Mouse (Mus musculus) liver, embryonic 14.5 days (tissue): ENCODE results near the gene Neu3. TPM values are rescaled to one million over a fixed set of nuclear protein-coding genes. Genes with fewer than 3 reads are reported as not detected.

ENCODE experiments used
- ATAC-seq: fragments of 200-750 bp; cut with Nextera tagmentation; 2 replicates; pipeline ENCODE4 v1.8.0; 2017; ENCODE audit warnings: moderate number of reproducible peaks, mild to moderate bottlenecking, moderate library complexity; ENCODE audit not compliant: insufficient read depth
- DNase-seq, 3 experiments: peaks; one replicate each; pipeline ENCODE4 v3.0.0-alpha.2; 2012 to 2013; ENCODE audit warnings: low read depth in 3 of 3, low spot score in 3 of 3
- H3K27ac ChIP-seq: fragments of 300-500 bp; sonication (generic); 2 replicates; pipeline ENCODE4 v1.5.1; 2014; ENCODE audit warnings: moderate library complexity, mild to moderate bottlenecking, control low read depth, inconsistent platforms
- H3K27me3 ChIP-seq: fragments of 300-500 bp; sonication (generic); 2 replicates; pipeline ENCODE4 v1.6.1; 2014; ENCODE audit warnings: mild to moderate bottlenecking, low read length, moderate library complexity; ENCODE audit not compliant: control insufficient read depth, insufficient read depth
- H3K36me3 ChIP-seq: fragments of 300-500 bp; sonication (generic); replicated peaks from 2 replicates; pipeline ENCODE4 v1.6.1; 2014; ENCODE audit warnings: low read depth; ENCODE audit not compliant: control insufficient read depth, insufficient read depth
- H3K4me1 ChIP-seq, 2 experiments: fragments of 200-500 bp in 1 of 2; fragments of 300-500 bp in 1 of 2; sonication (generic) in 1 of 2; replicated peaks; 2 replicates each; pipeline ENCODE4 v1.6.1; 2012 to 2014; ENCODE audit warnings: antibody characterized with exemption in 1 of 2, inconsistent platforms in 1 of 2, low read length in 1 of 2; ENCODE audit not compliant: control insufficient read depth in 2 of 2, insufficient read depth in 2 of 2
- H3K4me2 ChIP-seq: fragments of 300-500 bp; sonication (generic); 2 replicates; pipeline ENCODE4 v1.6.1; 2014; ENCODE audit warnings: low read depth, mild to moderate bottlenecking, control low read depth, moderate library complexity
- H3K4me3 ChIP-seq, 2 experiments: fragments of 200-500 bp in 1 of 2; fragments of 300-500 bp in 1 of 2; sonication (generic) in 1 of 2; 2 replicates each; pipeline ENCODE4 v1.5.1; 2012 to 2014; ENCODE audit warnings: low read depth in 2 of 2, low read length in 2 of 2, mild to moderate bottlenecking in 2 of 2, control low read depth in 1 of 2, inconsistent platforms in 1 of 2, moderate library complexity in 1 of 2; ENCODE audit not compliant: insufficient read depth in 1 of 2
- H3K9ac ChIP-seq: fragments of 300-500 bp; sonication (generic); replicated peaks from 2 replicates; pipeline ENCODE4 v1.6.1; 2014; ENCODE audit warnings: mild to moderate bottlenecking, control low read depth, moderate library complexity
- H3K9me3 ChIP-seq: fragments of 300-500 bp; sonication (generic); 2 replicates; pipeline ENCODE4 v1.6.1; 2016; ENCODE audit warnings: low read length, mixed read lengths; ENCODE audit not compliant: control insufficient read depth
- CTCF ChIP-seq: IDR thresholded peaks from 2 replicates; pipeline ENCODE4 v1.5.1; 2016; ENCODE audit warnings: antibody characterized with exemption, low read depth, control low read depth
- EP300 ChIP-seq: IDR thresholded peaks from 2 replicates; pipeline ENCODE4 v1.6.1; 2016; ENCODE audit warnings: antibody characterized with exemption, low read depth
- WGBS: fragments of 180-500 bp; shearing (Covaris S2); extraction: QIAGEN DNeasy Blood & Tissue Kit; methylation state at CpG from one replicate; pipeline ENCODE4 v1.1.7; 2014; ENCODE audit not compliant: insufficient replicate concordance; 5-methylcytosine and 5-hydroxymethylcytosine counted together
- polyA plus RNA-seq, 2 experiments: library from polyadenylated mRNA; depleted of rRNA in 1 of 2; stranded (reverse) in 1 of 2; unstranded in 1 of 2; fragments of >200 nt; fragmentation: Nextera tagmentation in 1 of 2; extraction: Ambion mirVana in 1 of 2; gene quantifications; 2 replicates each; pipeline versions ENCODE4 v1.2.1 to v1.2.3; 2012 to 2014

The Neu3 gene
- polyA plus RNA-seq, 2 experiments = 2.9 to 4.1 TPM

DNA sequence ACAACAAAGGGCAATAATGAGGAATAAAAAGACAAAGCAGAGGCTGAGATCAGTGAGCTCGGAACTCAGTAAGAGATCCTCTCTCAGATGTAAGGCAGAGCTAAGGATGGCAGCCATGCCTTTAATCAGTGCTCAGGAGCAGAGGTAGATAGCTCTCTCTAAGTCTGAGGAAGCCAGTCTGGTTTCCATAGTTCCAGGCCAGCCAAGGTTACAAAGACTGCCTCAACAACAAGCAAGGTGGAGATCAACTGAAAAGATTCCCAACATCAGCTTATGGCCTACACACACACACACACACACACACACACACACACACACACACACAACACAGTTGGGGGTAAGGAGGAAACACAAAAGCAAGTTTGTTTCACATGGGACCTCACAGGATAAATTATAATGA lies 22.9 kb upstream of the Neu3 start:
- no peak for ATAC-seq
- Histone ChIP-seq H3K27me3 (no peaks in the 10 kb centered on the region), H3K27ac (no peak overlapping the region), H3K4me3 (no peak overlapping the region), H3K9me3 (no peaks in the 10 kb centered on the region), H3K36me3 (peaks cover 36% of the 10 kb centered on the region), H3K4me2 (no peak overlapping the region), H3K9ac (no peak overlapping the region), H3K4me1 (no peaks in the 10 kb centered on the region; a peak in 1 of 4 replicates)
- TF ChIP-seq CTCF (no peak), EP300 (no peak)
- DNase-seq = no peak
- WGBS = 63% methylated on average over 1 of the region's 1 CpGs

- DNase-seq (no peak), ATAC-seq (no peak)
- no peak overlapping the region for H3K4me3 ChIP-seq
- H3K27me3 ChIP-seq = no peaks in the 10 kb centered on the region
- H3K9me3 ChIP-seq = no peaks in the 10 kb centered on the region
- WGBS = 87% methylated on average over 5 of the region's 5 CpGs
- no peaks in the 10 kb centered on the region for H3K4me1 ChIP-seq
- H3K27ac ChIP-seq = no peak overlapping the region
- TF ChIP-seq EP300 = no peak
- no peak for TF ChIP-seq CTCF
- H3K9ac ChIP-seq = no peak overlapping the region
- H3K4me2 ChIP-seq = no peak overlapping the region
- H3K36me3 ChIP-seq = peaks cover 35% of the 10 kb centered on the region
Observed at GRCm38 (mm10) chr7:99850534-99850933, 22.3 kb upstream of the Neu3 start.

DNA sequence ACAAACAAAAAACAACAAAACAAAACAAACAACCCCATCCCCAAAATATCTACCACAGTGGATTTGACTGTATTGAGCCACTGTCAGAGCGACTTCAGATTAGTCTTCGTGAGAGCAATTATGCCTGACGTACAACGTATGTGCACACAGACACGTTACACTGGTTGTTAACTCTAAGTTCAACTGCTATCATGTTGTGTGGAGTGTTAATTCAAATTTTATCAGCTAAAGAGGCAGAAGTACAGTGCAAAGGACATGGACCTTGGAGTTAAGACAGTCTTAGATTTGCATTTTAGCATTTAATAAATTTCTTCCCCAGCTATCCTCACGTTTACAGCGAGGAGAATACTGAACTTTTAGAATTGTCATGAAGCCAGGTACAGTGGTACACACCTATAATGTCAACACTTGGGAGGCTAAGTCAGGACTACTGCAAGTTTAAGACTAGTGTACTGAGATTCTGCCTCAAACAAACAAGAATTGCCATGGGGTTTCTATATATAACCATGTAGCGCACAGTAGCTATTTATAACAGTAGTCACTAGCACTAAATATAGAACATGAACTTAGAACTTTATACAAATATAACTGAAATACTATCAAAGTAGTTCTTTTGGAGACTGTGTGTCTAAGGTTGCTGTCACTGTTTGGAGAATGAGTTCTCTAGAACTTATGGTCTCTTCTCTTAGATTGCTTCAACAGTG lies 17.5 kb upstream of the Neu3 start:
- WGBS = 92% methylated on average over 8 of the region's 8 CpGs
- Histone ChIP-seq H3K4me2 (no peak overlapping the region), H3K36me3 (peaks cover 56% of the 10 kb centered on the region), H3K9me3 (no peaks in the 10 kb centered on the region), H3K4me1 (no peaks in the 10 kb centered on the region), H3K4me3 (no peak overlapping the region), H3K9ac (no peak overlapping the region), H3K27ac (no peak overlapping the region), H3K27me3 (no peaks in the 10 kb centered on the region)
- ATAC-seq (no peak), DNase-seq (no peak)
- TF ChIP-seq EP300 (no peak), CTCF (no peak)

DNA sequence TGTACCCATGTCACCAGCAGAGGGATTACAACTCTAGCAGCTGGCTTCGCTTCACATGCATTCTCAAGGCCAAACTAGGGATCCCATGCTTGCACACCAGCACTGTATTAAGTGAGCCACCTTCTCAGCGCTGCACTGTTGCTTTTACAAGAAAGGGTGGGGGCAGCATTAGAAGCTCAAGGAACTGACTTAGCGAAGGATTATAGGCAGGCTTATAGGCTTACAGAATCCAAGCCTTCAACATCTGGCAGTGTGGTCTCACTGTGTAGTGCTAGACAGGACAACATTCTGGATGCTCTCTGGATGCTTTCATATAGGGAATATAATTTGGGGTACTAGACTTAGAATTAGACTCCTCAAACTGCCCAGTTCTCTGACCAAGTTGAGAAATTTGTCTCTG lies 10.0 kb upstream of the Neu3 start:
- Histone ChIP-seq H3K27ac (no peak overlapping the region), H3K27me3 (no peaks in the 10 kb centered on the region), H3K36me3 (peaks cover 32% of the 10 kb centered on the region), H3K4me3 (no peak overlapping the region), H3K4me1 (no peaks in the 10 kb centered on the region), H3K4me2 (no peak overlapping the region), H3K9ac (no peak overlapping the region), H3K9me3 (no peaks in the 10 kb centered on the region)
- DNase-seq (no peak), ATAC-seq (no peak)
- WGBS = 82% methylated on average over 3 of the region's 3 CpGs
- TF ChIP-seq CTCF (no peak), EP300 (no peak)

- DNase-seq (no peak), ATAC-seq (peak; percentile 43)
- TF ChIP-seq EP300 (no peak), CTCF (no peak)
- Histone ChIP-seq H3K27ac (no peak overlapping the region), H3K9ac (no peak overlapping the region), H3K4me1 (no peaks in the 10 kb centered on the region), H3K27me3 (no peaks in the 10 kb centered on the region), H3K36me3 (peaks cover 24% of the 10 kb centered on the region), H3K4me3 (no peak overlapping the region), H3K9me3 (no peaks in the 10 kb centered on the region), H3K4me2 (no peak overlapping the region)
- WGBS = 69% methylated on average over 6 of the region's 6 CpGs
Observed at GRCm38 (mm10) chr7:99837358-99838071, 9.3 kb upstream of the Neu3 start.
